Mouse (Mus musculus) neutrophil, adult 5-6 weeks (primary cell): ENCODE data around the gene Vstm2b. TPM values are rescaled to one million over a fixed set of nuclear protein-coding genes. Genes with fewer than 3 reads are reported as not detected.

Experiments used
- ATAC-seq: fragments of 151-379, 151-347 bp; 2 replicates; pipeline ENCODE4 v1.8.0; 2017; ENCODE audit warnings: mild to moderate bottlenecking, moderate TSS enrichment; ENCODE audit not compliant: insufficient number of reproducible peaks, poor library complexity, low FRiP score, severe bottlenecking; ENCODE audit errors: extremely low read depth
- total RNA-seq: library from RNA; stranded (forward); fragments of 200-1000 nt; gene quantifications from 2 replicates; pipeline ENCODE4 v1.2.3, GENCODE M21; 2017

Vstm2b gene
- total RNA-seq, result not detected in 2 replicates

DNA sequence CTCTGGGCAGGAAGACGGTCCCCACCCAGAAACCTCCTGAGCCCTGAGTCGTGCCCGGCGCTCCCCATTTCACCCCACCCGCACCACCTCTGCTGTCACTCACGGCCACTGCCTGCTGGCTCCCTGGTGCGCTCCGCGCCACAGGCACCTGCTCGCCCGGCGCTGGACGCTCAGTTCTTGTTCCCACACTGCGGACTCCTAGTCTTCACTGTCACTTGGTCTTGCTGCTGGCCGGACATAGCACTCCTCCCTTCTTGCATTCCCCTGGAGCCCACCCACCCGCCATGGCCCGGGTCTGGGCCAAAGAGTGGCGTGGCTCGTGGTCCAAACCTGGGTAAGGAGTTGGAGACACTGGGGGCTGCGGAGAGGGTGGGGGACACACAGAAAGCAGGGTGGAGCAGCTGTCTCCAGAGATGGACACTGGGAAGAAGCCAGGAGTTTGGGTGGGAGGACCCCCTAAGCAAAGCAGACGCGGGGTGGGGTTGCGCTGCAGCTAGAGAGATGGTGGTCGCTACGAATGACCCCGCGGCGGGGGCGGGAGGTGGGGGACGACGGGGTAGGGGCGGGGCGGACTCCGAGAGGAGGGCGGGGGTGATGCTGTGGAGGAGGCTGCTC lies at the start of gene Vstm2b:
TSS of gene Vstm2b (plus strand) at position 233 of the 615 bp plus-strand sequence.
- no peak for ATAC-seq

DNA sequence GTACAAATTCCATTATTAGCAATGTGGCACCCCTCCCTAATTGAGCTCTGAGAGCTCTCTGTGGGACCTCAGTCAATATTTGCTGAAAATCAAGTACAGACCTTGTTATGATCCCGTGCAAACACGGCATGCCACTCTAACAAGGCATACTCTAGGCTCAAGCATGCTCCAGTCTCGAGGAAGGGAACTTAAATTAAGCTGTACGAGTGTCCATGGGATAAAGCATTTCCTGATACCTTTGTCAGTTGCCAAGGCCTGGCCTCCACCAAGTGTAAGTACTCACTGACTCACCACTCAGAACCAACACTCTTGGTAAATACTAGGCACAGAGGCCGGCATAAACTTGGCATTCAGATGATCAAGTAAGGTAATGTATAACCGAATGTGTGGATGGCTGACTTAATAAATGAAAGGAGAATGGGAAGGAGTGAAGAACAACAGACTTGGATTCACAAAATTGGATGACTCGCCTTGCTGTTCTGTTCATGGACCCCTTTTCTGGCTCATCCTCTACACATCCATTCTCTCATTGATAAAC lies 42.0 kb upstream of the Vstm2b start:
- no peak for ATAC-seq

DNA sequence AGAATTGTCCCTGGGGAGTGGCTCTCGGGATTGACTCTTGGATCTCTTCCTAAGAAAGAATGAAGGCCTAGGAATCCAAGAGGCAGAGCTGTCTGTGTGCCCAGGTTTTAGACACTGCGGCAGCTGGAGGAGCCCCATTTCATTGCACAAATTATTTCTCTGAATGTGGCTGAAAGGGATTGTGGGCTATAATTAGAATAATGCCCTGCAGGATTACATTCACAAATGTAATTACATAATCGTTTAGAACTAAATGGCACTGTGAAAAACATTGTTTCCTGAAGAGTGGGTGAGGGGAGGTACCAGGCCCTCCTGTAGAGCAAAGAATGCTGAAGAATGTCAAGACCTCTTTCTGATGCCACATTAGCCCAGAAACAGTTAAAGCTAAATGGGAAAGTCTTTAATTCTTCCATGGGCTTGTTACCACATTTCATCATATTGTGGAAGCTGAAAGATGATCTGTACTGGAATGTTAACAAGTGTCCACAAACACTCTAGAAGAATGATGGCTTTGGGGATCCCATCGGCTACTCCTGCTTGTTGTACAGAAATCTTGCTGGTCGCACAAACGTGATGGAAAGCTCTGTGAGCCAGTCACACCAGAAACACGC lies 24.6 kb upstream of the Vstm2b start:
- ATAC-seq, result no peak

DNA sequence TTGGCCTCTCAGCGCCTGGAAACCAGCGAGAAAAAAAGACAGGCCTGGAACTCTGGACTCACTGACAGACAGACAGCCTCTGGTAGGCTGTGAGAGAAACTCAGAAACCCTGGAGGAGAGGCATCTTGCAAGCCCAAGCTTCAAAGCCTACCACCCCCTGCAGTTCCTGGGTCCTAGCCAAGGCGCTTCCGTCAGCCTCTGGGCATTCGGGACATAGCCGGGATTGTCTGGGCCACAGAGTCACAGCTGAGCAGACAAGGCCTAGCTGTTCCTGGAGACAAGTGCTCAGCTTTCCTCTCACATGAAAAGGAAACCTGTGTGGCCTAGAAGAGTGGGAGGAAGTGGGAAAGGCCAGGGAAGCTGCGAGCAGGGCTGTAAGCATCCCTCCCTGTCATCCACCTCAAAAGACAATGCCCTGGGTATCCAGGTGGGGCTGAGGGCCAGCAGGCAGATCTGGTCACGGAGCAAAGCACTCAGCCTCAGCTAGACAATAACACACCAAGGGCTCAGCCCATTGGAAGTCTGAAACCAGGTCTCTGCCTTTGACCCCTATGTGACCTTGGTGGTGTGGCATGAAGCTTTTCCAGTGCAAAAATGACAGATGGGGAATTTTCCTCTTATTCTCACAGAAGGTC lies 13.2 kb upstream of the Vstm2b start:
- no peak for ATAC-seq

DNA sequence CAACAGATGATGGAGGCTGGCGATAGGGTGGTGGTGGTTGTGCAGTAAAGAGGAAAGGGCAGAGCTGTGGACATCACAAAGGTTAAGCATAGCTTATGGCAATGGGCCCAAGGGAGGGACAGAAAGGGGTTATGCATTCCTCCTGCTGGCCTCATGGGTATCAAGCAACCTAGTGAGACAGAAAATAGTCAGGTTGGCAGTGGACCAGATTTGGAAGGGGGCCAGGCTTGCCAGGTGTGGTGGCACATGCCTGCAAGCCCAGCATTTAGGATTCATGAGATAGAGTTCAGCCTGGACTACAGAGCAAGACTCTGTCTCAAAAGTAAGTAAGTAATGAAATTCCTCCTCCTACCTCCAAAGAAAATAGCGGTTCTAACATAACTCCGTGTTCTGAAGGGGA lies 9.8 kb upstream of the Vstm2b start:
- no peak for ATAC-seq

DNA sequence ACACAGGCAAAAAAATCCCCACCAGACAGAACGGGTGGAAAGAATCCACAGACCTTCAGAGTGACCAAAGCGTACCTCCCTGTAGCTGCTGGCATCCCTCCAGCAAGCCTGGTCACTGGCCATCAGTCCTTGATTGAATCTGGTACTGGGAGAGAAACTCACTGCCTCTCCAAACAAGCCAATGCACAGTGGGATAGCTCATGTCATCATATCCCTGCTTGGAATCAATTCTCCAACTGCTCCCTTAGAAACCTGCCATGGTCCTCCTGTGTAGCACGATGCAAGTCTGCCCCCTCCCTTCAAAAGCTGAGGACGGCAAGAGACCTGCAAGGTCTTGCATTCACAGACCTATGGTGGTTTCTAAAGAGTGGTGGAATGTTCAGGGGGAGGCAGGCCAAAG lies 1.2 kb upstream of the Vstm2b start:
- ATAC-seq, result no peak

DNA sequence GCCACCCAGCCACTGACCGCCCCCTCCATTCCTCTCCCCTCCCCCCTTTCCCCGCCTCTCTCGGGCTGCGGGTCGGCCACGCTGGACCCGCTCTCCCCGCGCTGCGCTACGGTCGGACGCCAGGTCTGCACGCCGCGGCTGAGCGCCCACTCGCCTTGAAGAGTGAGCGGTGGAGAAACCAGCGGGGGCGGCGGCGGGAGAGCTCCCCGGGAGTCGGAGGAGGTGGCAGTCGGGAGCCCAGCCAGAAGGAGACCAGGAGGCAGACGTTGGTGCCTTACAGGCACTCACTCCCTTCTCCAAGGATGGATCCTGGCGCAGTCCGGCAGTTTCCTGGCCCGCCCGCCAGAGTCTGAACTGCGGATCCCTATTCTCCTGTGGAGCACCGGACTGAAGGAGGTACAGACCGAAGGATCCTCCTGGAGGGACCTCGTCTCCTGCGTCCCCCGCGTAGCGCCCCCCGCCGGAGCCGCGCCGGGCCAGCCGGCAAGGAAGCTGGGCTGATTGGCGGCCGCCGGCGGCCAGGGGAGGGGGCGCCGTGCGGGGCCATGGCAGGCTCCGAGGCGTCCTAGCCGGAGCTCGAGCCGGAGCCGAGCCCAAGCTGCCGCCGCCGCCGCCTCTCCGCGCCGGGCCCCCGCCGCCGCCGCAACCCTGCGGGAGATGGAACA lies 715 bp downstream of the Vstm2b start:
- ATAC-seq, result no peak

DNA sequence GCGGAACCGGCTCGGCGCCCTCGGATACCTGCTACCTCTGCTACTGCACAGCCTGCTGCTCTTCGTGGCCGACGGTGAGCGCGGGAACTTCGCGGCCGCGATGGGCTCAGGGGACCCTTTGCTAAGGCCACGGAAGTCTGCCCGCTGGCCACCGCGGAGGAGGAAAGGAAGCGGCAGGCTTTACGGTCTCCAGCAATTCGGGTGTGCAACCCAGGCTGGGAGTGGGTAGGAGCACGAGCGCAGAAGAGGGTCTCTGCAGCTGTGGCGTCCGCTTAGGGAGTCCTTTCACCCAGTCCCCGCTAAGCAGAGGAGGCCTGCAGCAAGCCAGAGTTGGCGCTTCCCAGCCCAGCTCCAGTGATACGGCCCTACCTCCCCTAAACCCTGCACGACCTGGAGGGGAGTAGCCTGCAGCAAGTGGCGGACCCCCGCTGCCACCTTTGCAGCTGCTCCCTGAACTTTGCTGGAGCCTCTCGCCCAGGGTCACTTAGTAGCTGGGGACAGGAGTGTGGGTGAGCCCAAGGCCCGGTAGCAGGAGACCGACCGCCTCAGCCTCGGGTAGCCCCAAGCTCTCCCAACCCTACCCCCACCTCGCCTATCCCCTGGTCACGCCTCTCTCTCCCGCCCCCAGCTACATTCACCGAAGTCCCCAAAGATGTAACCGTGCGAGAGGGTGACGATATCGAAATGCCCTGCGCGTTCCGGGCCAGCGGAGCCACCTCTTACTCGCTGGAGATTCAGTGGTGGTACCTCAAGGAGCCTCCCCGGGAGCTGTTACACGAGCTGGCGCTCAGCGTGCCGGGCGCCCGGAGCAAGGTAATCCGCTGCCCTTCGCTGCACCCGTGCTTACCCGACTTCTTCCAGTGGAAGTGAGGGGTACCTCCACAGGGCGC lies 1.5 kb downstream of the Vstm2b start:
- no peak for ATAC-seq

DNA sequence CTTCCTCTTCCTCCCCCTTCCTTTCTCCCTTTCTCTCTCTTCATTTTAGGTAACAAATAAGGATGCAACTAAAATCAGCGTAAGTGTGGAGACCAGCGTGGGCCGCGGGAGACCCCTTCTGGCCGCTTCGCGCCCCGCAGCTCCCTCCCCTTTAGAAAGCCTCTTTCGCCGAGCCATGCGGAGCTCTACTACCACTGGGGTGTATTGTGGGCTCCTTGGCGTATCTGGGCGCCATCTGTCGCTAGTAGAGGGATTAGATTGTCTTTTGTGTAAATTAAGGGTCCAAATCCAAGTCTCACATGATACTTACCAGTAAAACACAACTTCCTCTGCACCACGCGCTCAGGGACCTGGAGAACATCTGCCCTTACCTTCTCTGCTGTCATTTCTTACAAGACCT lies 3.1 kb downstream of the Vstm2b start:
- ATAC-seq, result no peak

DNA sequence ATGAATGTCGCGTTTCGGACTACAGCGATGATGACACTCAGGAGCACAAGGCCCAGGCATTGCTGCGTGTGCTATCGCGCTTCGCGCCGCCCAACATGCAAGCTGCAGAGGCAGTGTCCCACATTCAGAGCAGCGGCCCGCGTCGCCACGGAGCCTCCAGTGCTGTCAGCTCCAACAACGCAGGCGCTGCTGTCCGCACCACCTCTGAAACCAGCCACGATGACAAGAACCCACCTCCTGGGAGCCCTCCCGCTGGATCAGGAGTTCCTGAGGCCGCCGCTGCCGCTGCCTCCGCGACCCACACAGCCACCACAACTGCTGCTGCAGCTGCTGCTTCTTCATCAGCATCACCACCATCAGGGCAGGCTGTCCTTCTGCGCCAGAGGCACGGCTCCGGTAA lies 4.4 kb downstream of the Vstm2b start:
- ATAC-seq, result no peak

DNA sequence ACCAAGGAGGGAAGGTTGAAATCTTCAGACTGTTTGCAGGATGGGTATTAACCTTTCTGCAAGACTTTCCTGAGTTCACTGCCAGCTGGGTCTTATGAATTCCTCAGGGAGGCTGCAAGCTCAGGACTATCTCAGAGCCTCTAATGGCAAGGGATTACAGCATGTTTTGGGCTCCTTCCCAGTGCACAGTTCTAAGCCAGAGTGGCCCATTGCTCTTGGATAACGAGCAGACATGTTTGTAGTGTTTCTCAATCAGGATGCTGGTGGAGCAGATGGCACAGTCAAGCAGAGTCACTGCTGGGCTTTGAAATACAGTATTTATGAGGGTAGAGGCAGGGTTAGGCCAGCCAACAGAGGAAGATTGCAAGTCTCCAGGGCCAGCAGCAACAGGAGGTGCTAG lies 8.4 kb downstream of the Vstm2b start:
- ATAC-seq, result no peak

DNA sequence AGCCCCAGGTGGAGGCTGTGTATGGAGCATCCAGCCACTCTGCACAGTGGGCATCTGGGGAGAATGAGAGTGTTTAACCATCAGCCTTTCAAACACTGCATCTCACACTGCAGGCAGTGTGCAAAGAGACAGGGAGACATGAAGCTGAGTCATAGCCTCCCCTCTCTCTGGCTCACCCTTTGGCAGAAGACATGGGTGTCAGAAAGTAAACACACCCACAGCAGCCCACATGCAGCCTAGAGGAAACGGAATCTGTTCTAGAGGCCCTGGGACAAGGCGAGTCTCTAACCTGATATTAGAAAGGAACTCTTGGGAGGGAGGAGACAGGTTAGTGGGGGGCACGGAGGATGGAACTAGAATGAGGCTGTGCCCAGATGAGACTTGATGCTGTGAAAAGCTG lies 18.6 kb downstream of the Vstm2b start:
- ATAC-seq, result no peak

DNA sequence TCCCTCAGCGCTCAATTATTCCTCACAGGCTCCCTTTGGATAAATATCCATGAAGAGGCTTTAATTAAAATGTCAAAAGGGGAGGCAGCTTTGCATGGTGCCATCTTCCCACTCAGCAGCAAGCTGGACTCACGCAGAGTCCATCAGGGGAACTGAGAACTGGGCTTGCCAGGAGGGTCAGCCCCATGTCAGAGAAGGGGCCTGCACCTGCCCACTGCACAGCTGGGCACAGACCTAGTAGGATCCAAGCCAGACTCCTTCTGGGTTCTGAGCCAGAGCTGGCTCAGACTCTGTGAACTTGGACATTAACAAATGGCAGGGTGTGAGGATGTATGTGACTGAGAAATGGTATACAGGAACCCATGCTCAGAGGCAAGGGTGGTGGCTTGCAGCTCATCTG lies 22.0 kb downstream of the Vstm2b start:
- ATAC-seq, result no peak

DNA sequence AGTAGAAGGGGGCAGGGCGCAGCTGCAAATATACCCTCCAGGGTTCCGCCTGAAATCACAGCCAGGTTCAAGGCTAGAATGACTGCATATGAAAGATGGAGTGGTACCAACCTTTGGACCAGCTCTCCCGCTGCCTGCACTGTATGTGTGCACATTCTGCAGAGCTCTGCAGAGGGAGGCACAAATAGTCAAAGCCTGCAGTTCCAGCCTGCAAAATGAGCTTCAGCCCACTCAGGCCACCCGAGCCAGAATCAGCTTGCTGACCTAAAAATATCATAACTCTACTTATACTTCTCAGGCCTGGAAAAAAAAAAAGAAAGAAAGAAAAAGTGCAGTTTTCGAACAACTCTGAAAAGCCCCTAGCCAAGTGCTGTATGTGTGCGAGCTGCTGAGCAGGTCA lies 23.2 kb downstream of the Vstm2b start:
- ATAC-seq, result no peak

DNA sequence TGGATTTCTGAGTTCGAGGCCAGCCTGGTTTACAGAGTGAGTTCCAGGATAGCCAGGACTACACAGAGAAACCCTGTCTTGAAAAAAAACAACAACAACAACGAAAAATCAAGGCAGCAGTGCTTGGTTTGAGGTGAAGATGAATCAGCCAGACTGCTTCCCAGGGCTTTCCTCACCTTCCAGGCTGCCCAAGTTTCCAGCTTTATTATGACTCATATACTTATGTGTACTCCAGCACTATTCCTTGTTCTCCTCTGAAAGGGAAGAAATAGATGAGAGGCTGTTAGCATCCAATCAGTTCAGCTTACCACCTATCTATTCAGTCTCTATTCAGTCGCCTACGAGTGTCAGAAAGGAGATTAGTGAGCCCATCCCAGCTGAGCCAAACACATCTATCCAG lies 24.7 kb downstream of the Vstm2b start:
- ATAC-seq, result no peak

DNA sequence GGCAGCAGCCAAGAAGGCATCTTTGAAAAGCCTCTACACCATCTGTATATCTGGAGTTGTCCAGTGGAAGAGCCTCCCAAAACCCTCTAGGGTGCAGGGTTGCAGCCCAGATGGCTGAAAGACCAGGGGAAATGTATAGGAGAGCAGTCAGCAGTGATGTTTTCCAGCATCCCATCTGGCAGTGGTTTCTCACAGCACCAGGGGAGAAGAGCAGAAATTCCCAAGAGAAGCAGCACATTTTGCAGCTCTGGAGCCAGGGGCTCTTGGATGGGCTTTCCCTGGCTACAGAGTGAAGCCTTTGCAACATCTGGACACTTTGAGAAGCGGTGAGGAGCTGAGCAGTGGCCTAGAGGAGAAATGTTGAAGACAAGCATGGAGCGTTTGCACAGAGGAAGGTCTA lies 30.3 kb downstream of the Vstm2b start:
- no peak for ATAC-seq

DNA sequence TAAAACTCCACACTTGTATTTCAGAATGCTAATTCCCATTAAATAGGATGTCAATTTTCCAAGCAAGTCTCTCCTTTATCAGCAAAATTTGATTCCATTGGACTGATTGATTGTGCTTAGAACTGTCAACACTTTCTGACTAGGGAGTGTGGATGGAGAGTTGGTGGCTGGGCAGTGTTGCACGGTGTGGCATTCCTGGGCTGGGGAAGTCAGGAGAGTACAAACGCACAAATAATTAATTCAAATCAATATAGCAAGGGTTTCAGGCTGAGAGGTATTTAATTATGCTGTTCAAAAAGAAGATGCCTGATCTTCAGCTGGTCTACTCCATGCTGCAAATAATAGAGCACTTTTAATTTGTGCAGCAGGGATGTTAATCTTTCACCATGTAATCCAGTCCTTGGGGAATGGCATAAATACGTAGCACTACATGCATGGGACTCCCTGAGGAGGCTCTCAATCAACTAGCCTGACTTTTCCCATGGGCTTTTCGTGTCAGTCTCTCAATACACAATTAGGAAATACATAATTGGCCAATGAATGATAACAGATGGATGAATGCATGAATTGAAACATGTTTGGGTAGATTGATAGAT lies 38.6 kb downstream of the Vstm2b start:
- ATAC-seq, result no peak

DNA sequence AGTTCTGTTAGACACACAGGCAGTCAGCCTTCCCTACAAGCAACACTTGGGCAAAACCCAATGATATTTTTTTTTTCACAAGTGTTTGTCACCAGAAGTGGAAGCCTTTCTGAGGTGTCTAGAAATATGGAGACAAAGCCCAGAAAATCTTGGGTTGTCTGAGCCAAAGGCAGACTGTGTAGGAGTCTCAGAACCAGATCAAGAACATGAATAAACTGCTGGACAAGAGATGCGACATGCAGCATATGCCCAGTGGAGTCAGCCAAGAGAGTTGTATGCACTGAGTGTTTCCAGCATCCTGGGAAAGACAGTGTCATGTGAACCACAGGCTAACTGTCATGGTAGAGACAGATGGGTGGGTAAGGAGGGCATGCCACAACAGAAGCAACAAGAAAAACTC lies 41.2 kb downstream of the Vstm2b start:
- ATAC-seq, result no peak
